Comparison of ENCODE assay signal across 17 mouse cellular contexts in genomic region chr11:41433846-41434245, GRCm38 (mm10).
A peak's percentile ranks its signal among the peaks of the same experiment; 100 is the strongest.
DNase-seq lines count a peak whose midpoint lies in the region; ATAC-seq and TF ChIP-seq lines count a peak whose summit lies in the region.
"Had no signal": no experiment of that assay in that cellular context is flagged by ENCODE, and none has a peak within 500 bp of the region (broad histone marks: within the 10 kb centered on the region; RNA-seq: fewer than 3 reads in every experiment).

No protein-coding gene starts in this region.

- no peak overlapping the region for H3K27ac ChIP-seq in hindbrain, embryonic 14.5 days
- H3K27ac ChIP-seq in hindbrain, embryonic 13.5 days: no peak overlapping the region
- no peak overlapping the region for H3K27ac ChIP-seq in lung, embryonic 14.5 days (ENCODE audit: low read depth)
- no peak overlapping the region for H3K27ac ChIP-seq in cortical plate, adult 2 months (ENCODE audit: insufficient read depth, low read length)
- H3K27ac ChIP-seq: limb, embryonic 13.5 days had no signal

- H3K4me1 ChIP-seq in hindbrain, embryonic 14.5 days (replicated peaks; ENCODE audit: control insufficient read depth, insufficient read depth, low read length): no peaks in the 10 kb centered on the region
- H3K4me1 ChIP-seq in hindbrain, embryonic 13.5 days (replicated peaks): no peaks in the 10 kb centered on the region
- H3K4me1 ChIP-seq in lung, embryonic 14.5 days (ENCODE audit: insufficient read depth): no peaks in the 10 kb centered on the region
- no peaks in the 10 kb centered on the region for H3K4me1 ChIP-seq in cortical plate, adult 2 months (ENCODE audit: control insufficient read depth, insufficient read depth, low read length)
- H3K4me1 ChIP-seq: heart, embryonic 12.5 days; limb, embryonic 13.5 days; midbrain, embryonic 15.5 days had no signal

- H3K4me3 ChIP-seq in hindbrain, embryonic 14.5 days (replicated peaks; ENCODE audit: low read length): no peak overlapping the region
- no peak overlapping the region for H3K4me3 ChIP-seq in hindbrain, embryonic 13.5 days
- H3K4me3 ChIP-seq in lung, embryonic 14.5 days (ENCODE audit: low read depth, low read length): no peak overlapping the region
- H3K4me3 ChIP-seq in cortical plate, adult 2 months (ENCODE audit: insufficient read depth, low read length): no peak overlapping the region
- H3K4me3 ChIP-seq: heart, embryonic 12.5 days; limb, embryonic 13.5 days; midbrain, embryonic 15.5 days had no signal

- H3K9me3 ChIP-seq in hindbrain, embryonic 14.5 days (ENCODE audit: control insufficient read depth, low read length): 0 out of 2 replicates have a peak, but pooled peaks cover 3% of the 10 kb centered on the region
- no peaks in the 10 kb centered on the region for H3K9me3 ChIP-seq in hindbrain, embryonic 13.5 days
- no peaks in the 10 kb centered on the region for H3K9me3 ChIP-seq in lung, embryonic 14.5 days (ENCODE audit: low read depth, low read length)
- H3K9me3 ChIP-seq: heart, embryonic 12.5 days; limb, embryonic 13.5 days; midbrain, embryonic 15.5 days had no signal

- peak; percentile 23; the same call in 1 of the 2 replicates for TF ChIP-seq CTCF in lung, embryonic 14.5 days (IDR thresholded peaks at IDR 0.05; ENCODE audit: low read depth)
- TF ChIP-seq CTCF in cortical plate, adult 2 months (IDR thresholded peaks at IDR 0.05; ENCODE audit: extremely low read depth, insufficient read depth, low read length): peak; percentile 15; the same call in 1 of the 2 replicates

- H3K27me3 ChIP-seq in hindbrain, embryonic 14.5 days (ENCODE audit: control insufficient read depth, insufficient read depth, low read length): no peaks in the 10 kb centered on the region
- H3K27me3 ChIP-seq in hindbrain, embryonic 13.5 days: no peaks in the 10 kb centered on the region
- H3K27me3 ChIP-seq in lung, embryonic 14.5 days (ENCODE audit: insufficient read depth, low read length): no peaks in the 10 kb centered on the region
- H3K27me3 ChIP-seq: heart, embryonic 12.5 days; limb, embryonic 13.5 days; midbrain, embryonic 15.5 days had no signal

- ATAC-seq in hindbrain, embryonic 14.5 days (ENCODE audit: low FRiP score): no peak
- ATAC-seq in hindbrain, embryonic 13.5 days (ENCODE audit: low FRiP score): no peak
- ATAC-seq in lung, embryonic 14.5 days (ENCODE audit: insufficient read depth): no peak
- ATAC-seq: activated CD4-positive, CD25-positive, alpha-beta regulatory T cell, adult 4 months; midbrain, embryonic 15.5 days had no signal

- H3K9ac ChIP-seq in hindbrain, embryonic 14.5 days: no peak overlapping the region
- no peak overlapping the region for H3K9ac ChIP-seq in hindbrain, embryonic 13.5 days
- no peak overlapping the region for H3K9ac ChIP-seq in lung, embryonic 14.5 days
- H3K9ac ChIP-seq: heart, embryonic 12.5 days; limb, embryonic 13.5 days; midbrain, embryonic 15.5 days had no signal

- DNase-seq in hindbrain, embryonic 14.5 days (ENCODE audit: low spot score): peak; percentile 36
- peak; percentile 23 for DNase-seq in lung, embryonic 14.5 days
- no peak for DNase-seq in lung, postnatal 4 days
- DNase-seq in telencephalon, adult 2 months (ENCODE audit: low read depth, low spot score): peak; percentile 26
- DNase-seq in spleen, postnatal 4 days (ENCODE audit: low spot score in 2 of 2): no peak
- DNase-seq: adrenal gland, postnatal 36 days; cerebellum, postnatal 36 days; gastrocnemius, postnatal 36 days; heart, postnatal 4 days; kidney, postnatal 25 days; thymus, adult 2 months had no signal

- 69% methylated on average over 3 of the region's 3 CpGs for WGBS in hindbrain, embryonic 14.5 days
- WGBS in hindbrain, embryonic 13.5 days: 70% methylated on average over 3 of the region's 3 CpGs
- WGBS in lung, embryonic 14.5 days: 53% methylated on average over 3 of the region's 3 CpGs

- no peak for TF ChIP-seq POLR2A in cortical plate, adult 2 months (IDR thresholded peaks at IDR 0.05; ENCODE audit: extremely low read depth, insufficient read depth, low read length)

- H3K4me2 ChIP-seq in hindbrain, embryonic 14.5 days (replicated peaks): no peak overlapping the region
- H3K4me2 ChIP-seq in hindbrain, embryonic 13.5 days: no peak overlapping the region
- H3K4me2 ChIP-seq in lung, embryonic 14.5 days: no peak overlapping the region
- H3K4me2 ChIP-seq: heart, embryonic 12.5 days; limb, embryonic 13.5 days; midbrain, embryonic 15.5 days had no signal

- no peaks in the 10 kb centered on the region for H3K36me3 ChIP-seq in hindbrain, embryonic 14.5 days (replicated peaks; ENCODE audit: control insufficient read depth, insufficient read depth)
- H3K36me3 ChIP-seq in hindbrain, embryonic 13.5 days: no peaks in the 10 kb centered on the region
- no peaks in the 10 kb centered on the region for H3K36me3 ChIP-seq in lung, embryonic 14.5 days (ENCODE audit: insufficient read depth)
- H3K36me3 ChIP-seq: heart, embryonic 12.5 days; limb, embryonic 13.5 days; midbrain, embryonic 15.5 days had no signal

Comparison
In these comparisons a context has a peak if more than half of its experiments do, and no peak if none do; other contexts are left out.
1. DNase-seq: peak in hindbrain, embryonic 14.5 days (single experiment), lung, embryonic 14.5 days (single experiment) and telencephalon, adult 2 months (single experiment); none in lung, postnatal 4 days (0 of 2) and spleen, postnatal 4 days (0 of 2).